Mouse (Mus musculus): ENCODE data around the gene Smarcc1.

Smarcc1 gene

DNA sequence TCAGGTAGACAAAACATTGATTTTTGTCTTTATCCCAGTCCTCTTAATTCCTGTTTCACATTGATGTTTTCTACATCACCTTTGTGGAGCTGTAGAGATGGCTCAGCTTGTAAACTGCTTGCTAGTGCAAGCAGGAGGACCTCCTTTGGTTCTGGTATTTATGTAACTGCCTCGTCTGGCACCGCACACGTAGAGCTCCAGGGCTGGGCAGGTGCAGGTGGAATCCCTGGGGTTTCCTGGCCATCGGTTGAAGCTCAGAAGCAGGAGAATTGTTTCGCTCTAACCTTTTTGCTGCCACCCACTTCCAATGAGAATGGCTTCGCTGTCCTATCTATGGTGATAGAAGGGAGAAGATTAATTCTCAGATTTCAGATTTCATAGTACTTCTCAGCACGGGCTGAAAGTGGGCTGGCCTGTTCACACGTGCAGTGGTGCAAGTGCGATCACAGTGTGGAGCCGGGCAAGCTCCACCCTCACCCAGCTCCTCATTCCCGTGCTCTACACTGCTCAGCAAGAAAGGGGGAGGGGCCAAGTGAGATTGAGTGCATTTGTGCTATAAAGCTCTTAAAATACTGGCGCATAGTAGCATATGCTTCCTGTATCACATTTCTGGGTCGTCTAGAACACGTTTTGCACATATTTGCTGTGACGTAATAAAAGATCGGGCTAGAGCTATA, 113.0 kb downstream of the Smarcc1 start:
- no peak for DNase-seq (ENCODE audit: low spot score in 2 of 2)

- no peak for DNase-seq (ENCODE audit: low spot score in 2 of 2)
These were observed 117.5 kb downstream of the Smarcc1 start for GRCm38 (mm10) chr9:110234962-110235361.

GRCm38 (mm10) chr9:110243221-110243833, 125.8 kb downstream of the Smarcc1 start, which contains the start of gene Cspg5:
Gene Cspg5 (plus strand): TSS chr9:110243783.
- DNase-seq (ENCODE audit: low spot score in 2 of 2) = no peak

- no peak for DNase-seq (ENCODE audit: low spot score in 2 of 2)
These were observed 127.0 kb downstream of the Smarcc1 start for GRCm38 (mm10) chr9:110244567-110244888.

DNA sequence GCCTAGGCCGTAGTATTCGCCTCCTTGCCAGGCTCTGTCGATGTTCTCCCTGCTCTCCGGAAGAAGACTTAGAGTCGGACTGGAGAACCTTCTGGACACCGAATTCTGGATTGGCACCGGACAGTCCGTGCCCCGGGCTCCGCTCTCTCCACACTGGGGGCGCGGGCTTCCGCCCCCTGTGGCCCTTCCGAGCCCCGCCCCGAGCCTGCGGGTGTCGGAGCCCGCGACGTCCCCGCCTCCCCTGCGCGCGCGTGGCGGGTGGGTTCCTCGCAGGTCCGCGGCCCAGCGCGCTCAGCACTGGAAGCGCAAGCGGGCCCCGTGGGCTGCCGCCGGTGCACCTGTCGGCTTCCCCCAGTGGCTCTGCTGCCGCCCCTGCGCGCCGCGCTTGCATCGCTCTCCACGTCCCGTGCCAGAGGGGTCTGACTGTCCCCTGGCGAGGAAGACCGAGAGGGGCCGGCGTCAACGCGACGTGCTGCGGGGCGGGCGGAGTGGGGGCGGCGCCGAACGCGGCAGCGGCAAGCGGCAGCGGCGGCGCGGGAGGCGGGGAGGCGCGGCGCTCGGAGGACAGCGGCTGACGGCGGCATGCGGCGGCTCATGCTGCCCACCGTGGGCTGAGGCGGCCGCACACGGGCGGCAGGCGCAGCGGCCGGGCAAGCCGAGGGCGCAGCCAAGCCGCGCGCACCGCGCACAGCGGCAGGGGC, 127.5 kb downstream of the Smarcc1 start:
- peak; percentile 57 to 72 for DNase-seq (ENCODE audit: low spot score in 2 of 2)

GRCm38 (mm10) chr9:110245590-110246320, 128.2 kb downstream of the Smarcc1 start:
- peak; percentile 64 to 77 for DNase-seq (ENCODE audit: low spot score in 2 of 2)

DNA sequence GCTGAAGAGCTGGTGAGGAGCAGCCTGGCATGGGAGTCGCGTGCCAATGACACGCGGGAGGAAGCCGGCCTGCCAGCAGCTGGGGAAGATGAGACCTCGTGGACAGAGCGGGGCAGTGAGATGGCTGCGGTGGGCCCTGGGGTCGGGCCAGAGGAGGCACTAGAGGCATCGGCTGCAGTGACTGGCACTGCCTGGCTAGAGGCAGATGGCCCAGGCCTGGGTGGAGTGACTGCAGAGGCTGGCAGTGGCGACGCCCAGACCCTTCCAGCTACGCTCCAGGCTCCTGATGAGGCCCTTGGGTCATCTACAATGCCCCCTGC, 128.8 kb downstream of the Smarcc1 start:
- DNase-seq (ENCODE audit: low spot score in 2 of 2) = no peak

DNA sequence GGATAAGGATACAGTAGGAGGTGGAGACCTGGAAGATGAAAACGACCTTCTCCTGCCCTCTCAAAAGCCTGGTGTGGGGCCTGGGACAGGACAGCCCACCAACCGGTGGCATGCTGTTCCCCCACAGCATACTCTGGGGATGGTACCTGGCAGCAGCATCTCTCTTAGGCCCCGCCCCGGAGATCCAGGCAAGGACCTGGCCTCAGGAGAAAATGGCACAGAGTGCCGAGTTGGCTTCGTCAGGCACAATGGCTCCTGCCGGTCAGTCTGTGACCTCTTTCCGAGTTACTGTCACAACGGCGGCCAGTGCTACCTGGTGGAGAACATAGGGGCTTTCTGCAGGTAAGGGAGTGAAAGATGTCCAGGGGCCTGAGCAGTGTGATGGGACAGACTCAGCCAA, 129.5 kb downstream of the Smarcc1 start:
- no peak for DNase-seq (ENCODE audit: low spot score in 2 of 2)

- no peak for DNase-seq (ENCODE audit: low spot score in 2 of 2)
These were observed 131.4 kb downstream of the Smarcc1 start for GRCm38 (mm10) chr9:110248861-110249260.

- peak; percentile 52 to 55 for DNase-seq (ENCODE audit: low spot score in 2 of 2)
These were observed 132.5 kb downstream of the Smarcc1 start for GRCm38 (mm10) chr9:110249823-110250543.

DNA sequence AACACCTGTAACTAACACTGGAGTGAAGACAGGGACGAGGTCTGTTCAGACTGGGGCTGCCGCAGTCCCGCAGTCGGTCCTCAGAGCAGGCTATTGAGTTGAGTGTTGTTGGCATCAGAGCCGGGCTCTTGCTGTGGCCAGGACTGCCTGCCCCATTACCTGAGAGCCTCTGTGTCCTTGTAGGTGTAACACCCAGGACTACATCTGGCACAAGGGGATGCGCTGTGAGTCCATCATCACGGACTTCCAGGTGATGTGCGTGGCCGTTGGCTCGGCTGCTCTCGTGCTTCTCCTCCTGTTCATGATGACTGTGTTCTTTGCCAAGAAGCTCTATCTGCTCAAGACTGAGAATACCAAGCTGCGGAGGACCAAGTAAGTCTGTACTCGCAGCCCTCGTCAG, 133.3 kb downstream of the Smarcc1 start:
- DNase-seq (ENCODE audit: low spot score in 2 of 2) = no peak

GRCm38 (mm10) chr9:110255407-110256019, 138.0 kb downstream of the Smarcc1 start:
- no peak for DNase-seq (ENCODE audit: low spot score in 2 of 2)

- DNase-seq (ENCODE audit: low spot score in 2 of 2) = no peak
These were observed 141.1 kb downstream of the Smarcc1 start for GRCm38 (mm10) chr9:110258646-110259045.

DNA sequence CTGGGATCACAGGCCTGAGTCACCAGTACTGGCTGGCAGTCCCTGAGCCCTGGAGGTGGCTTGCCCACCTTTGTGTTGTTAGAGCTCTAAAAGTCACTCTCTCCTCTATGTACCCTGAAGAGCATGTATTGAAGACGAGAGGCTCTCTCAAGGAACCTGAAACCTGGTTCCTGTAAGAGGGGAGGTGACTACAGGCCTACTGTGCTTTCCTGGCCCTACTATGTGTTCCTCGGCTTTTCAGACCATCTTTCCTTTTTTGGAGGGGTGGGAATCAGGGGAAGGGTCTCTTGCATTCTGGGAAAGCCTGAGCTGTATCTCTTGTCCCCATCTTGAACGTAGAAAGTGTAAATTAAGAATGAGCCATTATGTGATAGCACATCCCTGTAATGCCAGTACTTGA, 141.6 kb downstream of the Smarcc1 start:
- no peak for DNase-seq (ENCODE audit: low spot score in 2 of 2)

- no peak for DNase-seq (ENCODE audit: low spot score in 2 of 2)
These were observed 145.7 kb downstream of the Smarcc1 start for GRCm38 (mm10) chr9:110263181-110263580.

- no peak for DNase-seq (ENCODE audit: low spot score in 2 of 2)
These were observed 147.5 kb downstream of the Smarcc1 start for GRCm38 (mm10) chr9:110264991-110265390.

DNA sequence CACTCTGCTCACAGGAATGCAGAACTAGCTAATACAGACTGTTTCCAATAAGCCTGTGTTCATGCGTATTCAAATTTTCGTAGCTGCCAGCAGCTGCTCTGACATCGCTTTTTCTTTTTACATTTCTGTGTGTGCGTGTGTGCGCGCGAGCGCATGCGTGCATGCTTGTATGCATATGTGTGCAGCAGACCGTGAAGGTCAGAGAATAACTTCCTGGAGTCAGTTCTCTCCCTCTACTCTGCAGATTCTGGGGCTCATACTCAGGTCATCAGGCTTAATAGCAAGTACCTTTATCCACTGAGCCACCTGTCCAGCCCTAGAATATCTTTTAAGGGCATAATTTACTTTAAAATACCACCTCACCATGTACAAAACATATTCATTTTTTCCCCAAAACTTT, 150.9 kb downstream of the Smarcc1 start:
- no peak for DNase-seq (ENCODE audit: low spot score in 2 of 2)

GRCm38 (mm10) chr9:110272330-110272729, 154.8 kb downstream of the Smarcc1 start:
- DNase-seq (ENCODE audit: low spot score in 2 of 2) = no peak

- DNase-seq (ENCODE audit: low spot score in 2 of 2) = no peak
These were observed 156.0 kb downstream of the Smarcc1 start for GRCm38 (mm10) chr9:110273507-110273906.

DNA sequence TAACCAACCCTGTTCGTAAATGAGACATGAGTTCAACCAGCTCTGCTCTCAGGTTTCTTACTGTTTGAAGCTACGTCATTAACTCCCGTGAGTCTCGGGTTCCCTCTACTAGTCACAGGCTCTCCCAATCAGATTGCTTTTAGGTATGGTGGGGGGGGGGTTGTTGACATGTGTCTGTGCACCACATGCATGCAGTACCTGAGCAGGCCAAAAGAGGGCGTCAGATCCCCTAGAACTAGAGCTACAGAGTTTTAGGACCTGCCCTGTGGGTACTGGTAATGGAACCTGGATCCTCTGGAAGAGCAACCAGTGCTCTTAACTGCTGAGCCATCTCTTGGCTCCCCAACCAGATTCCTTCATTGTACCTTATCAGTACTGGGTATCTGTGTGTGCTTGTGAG, 158.4 kb downstream of the Smarcc1 start:
- no peak for DNase-seq (ENCODE audit: low spot score in 2 of 2)

GRCm38 (mm10) chr9:110277431-110277881, 159.9 kb downstream of the Smarcc1 start:
- DNase-seq (ENCODE audit: low spot score in 2 of 2) = peak; percentile 47 to 84
